Mouse (Mus musculus): ENCODE measurements at regions not wholly inside any gene's neighbourhood (a gene's known extent, or its start where the extent isn't known, plus 50 kb on each side); places are given as distances from the start of the nearest gene placed in this dataset.

DNA sequence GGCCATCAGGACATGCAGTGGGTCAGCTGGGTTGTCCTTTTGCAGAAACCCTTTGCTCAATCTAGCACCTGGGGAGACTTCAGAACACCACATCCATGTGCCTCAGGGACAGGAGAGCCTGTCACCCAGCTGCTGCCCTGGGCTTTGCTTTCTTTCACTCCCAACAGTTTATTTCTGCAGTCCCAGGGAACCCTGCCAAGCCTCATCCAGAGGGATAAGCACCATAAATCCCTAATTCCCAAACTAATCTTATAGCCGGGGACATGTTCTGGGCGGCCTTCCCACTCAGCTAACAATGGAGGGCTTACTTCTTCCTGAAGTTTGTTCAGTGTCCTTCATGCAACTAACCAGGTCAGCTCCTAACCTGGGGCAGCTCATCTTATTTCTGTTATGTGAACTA is 325.0 kb upstream of the Gm5148 start:
- TF ChIP-seq RAD21 (IDR thresholded peaks at IDR 0.05; ENCODE audit: low read depth, low read length) (no peak), ZKSCAN1 (IDR thresholded peaks at IDR 0.05; ENCODE audit: low read depth, low read length) (no peak), UBTF (IDR thresholded peaks at IDR 0.05; ENCODE audit: borderline replicate concordance, insufficient read depth, low read depth, low read length) (no peak), ETS1 (IDR thresholded peaks at IDR 0.05; ENCODE audit: low read depth, low read length) (no peak), CHD2 (IDR thresholded peaks at IDR 0.05; ENCODE audit: low read length) (no peak), MAFK (IDR thresholded peaks at IDR 0.05; ENCODE audit: borderline replicate concordance, low read depth, low read length) (no peak), SMC3 (IDR thresholded peaks at IDR 0.05; ENCODE audit: low read depth, low read length) (no peak), ELF1 (IDR thresholded peaks at IDR 0.05; ENCODE audit: low read depth, low read length) (no peak), HCFC1 (IDR thresholded peaks at IDR 0.05; ENCODE audit: low read depth, low read length) (no peak)
- no peak overlapping the region for H3K9ac ChIP-seq (ENCODE audit: control insufficient read depth, low read depth, low read length, poor library complexity, severe bottlenecking)
- no peak overlapping the region for H3K4me3 ChIP-seq (ENCODE audit: control insufficient read depth in 1 of 2, insufficient read depth in 1 of 2, low read depth in 2 of 2, low read length in 2 of 2)
- no peaks in the 10 kb centered on the region for H3K79me2 ChIP-seq (ENCODE audit: control insufficient read depth, insufficient read depth, low read length, poor library complexity)
- H3K9me3 ChIP-seq (replicated peaks; ENCODE audit: insufficient read depth, low read length): no peaks in the 10 kb centered on the region
- no peaks in the 10 kb centered on the region for H3K4me1 ChIP-seq (ENCODE audit: control insufficient read depth in 1 of 2, insufficient read depth in 2 of 2, low read length in 2 of 2)
- no peaks in the 10 kb centered on the region for H3K36me3 ChIP-seq (ENCODE audit: control insufficient read depth in 1 of 2, insufficient read depth in 2 of 2, low read length in 2 of 2)
- no peak overlapping the region for H3K27ac ChIP-seq (ENCODE audit: control insufficient read depth, low read depth, low read length)
- H3K27me3 ChIP-seq (ENCODE audit: control insufficient read depth in 1 of 2, insufficient read depth in 2 of 2, low read length in 2 of 2): no peaks in the 10 kb centered on the region; a peak in 2 of 4 replicates
- no peak for DNase-seq (ENCODE audit: low read depth, low spot score)

DNA sequence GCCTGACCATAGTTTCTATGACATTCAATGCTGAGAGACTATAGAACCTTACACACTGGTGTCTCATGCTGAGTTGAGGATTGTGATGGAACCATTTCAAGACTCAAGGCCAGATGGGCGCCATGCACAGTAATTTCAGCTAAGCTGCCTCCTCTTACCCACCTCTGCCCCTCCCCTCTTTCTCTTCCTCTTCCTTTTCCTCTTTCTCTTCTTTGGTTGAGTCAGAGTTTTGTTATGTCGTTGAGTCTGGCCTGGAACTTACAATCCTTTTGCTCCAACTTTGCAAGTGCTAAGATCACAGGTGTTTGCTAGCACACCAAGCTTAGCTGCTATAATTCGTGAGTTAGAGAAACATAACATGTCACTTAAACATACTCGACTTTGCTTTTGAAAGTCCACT is 323.2 kb upstream of the Gm5148 start:
- no peak for DNase-seq (ENCODE audit: low read depth, low spot score)
- H3K27me3 ChIP-seq (ENCODE audit: control insufficient read depth in 1 of 2, insufficient read depth in 2 of 2, low read length in 2 of 2): no peaks in the 10 kb centered on the region; a peak in 2 of 4 replicates
- no peaks in the 10 kb centered on the region for H3K4me1 ChIP-seq (ENCODE audit: control insufficient read depth in 1 of 2, insufficient read depth in 2 of 2, low read length in 2 of 2)
- no peaks in the 10 kb centered on the region for H3K79me2 ChIP-seq (ENCODE audit: control insufficient read depth, insufficient read depth, low read length, poor library complexity)
- H3K4me3 ChIP-seq (ENCODE audit: control insufficient read depth in 1 of 2, insufficient read depth in 1 of 2, low read depth in 2 of 2, low read length in 2 of 2): no peak overlapping the region
- H3K36me3 ChIP-seq (ENCODE audit: control insufficient read depth in 1 of 2, insufficient read depth in 2 of 2, low read length in 2 of 2): no peaks in the 10 kb centered on the region
- no peak overlapping the region for H3K27ac ChIP-seq (ENCODE audit: control insufficient read depth, low read depth, low read length)
- H3K9me3 ChIP-seq (replicated peaks; ENCODE audit: insufficient read depth, low read length): no peaks in the 10 kb centered on the region
- TF ChIP-seq MYC (IDR thresholded peaks at IDR 0.05; ENCODE audit: low read depth, low read length) (no peak), TBP (IDR thresholded peaks at IDR 0.05; ENCODE audit: low read depth, low read length) (no peak), USF1 (IDR thresholded peaks at IDR 0.05; ENCODE audit: low read depth, low read length) (no peak), CTCF (IDR thresholded peaks at IDR 0.05 in 2 of 3, conservative IDR thresholded peaks at IDR 0.05 in 1 of 3; ENCODE audit: control insufficient read depth in 1 of 3, insufficient read depth in 1 of 3, low read depth in 2 of 3, low read length in 3 of 3, poor library complexity in 1 of 3, severe bottlenecking in 1 of 3) (no peak), TAL1 (IDR thresholded peaks at IDR 0.05; ENCODE audit: low read length) (no peak), MAX (IDR thresholded peaks at IDR 0.05; ENCODE audit: low read length) (no peak), RAD21 (IDR thresholded peaks at IDR 0.05; ENCODE audit: low read depth, low read length) (no peak), GABPA (IDR thresholded peaks at IDR 0.05; ENCODE audit: low read depth, low read length) (no peak), CHD1 (IDR thresholded peaks at IDR 0.05; ENCODE audit: low read depth, low read length) (no peak), ZC3H11A (IDR thresholded peaks at IDR 0.05; ENCODE audit: low read depth, low read length) (no peak), ETS1 (IDR thresholded peaks at IDR 0.05; ENCODE audit: low read depth, low read length) (no peak), JUND (IDR thresholded peaks at IDR 0.05; ENCODE audit: low read depth, low read length) (no peak), ZMIZ1 (IDR thresholded peaks at IDR 0.05; ENCODE audit: low read depth, low read length) (no peak), POLR2AphosphoS5 (IDR thresholded peaks at IDR 0.05; ENCODE audit: borderline replicate concordance, low read depth, low read length) (no peak), MYB (IDR thresholded peaks at IDR 0.05; ENCODE audit: low read depth, low read length) (no peak), UBTF (IDR thresholded peaks at IDR 0.05; ENCODE audit: borderline replicate concordance, insufficient read depth, low read depth, low read length) (no peak)
- H3K9ac ChIP-seq (ENCODE audit: control insufficient read depth, low read depth, low read length, poor library complexity, severe bottlenecking): no peak overlapping the region
